Mouse (Mus musculus): ENCODE measurements around the gene Csnk1d.

Csnk1d gene

DNA sequence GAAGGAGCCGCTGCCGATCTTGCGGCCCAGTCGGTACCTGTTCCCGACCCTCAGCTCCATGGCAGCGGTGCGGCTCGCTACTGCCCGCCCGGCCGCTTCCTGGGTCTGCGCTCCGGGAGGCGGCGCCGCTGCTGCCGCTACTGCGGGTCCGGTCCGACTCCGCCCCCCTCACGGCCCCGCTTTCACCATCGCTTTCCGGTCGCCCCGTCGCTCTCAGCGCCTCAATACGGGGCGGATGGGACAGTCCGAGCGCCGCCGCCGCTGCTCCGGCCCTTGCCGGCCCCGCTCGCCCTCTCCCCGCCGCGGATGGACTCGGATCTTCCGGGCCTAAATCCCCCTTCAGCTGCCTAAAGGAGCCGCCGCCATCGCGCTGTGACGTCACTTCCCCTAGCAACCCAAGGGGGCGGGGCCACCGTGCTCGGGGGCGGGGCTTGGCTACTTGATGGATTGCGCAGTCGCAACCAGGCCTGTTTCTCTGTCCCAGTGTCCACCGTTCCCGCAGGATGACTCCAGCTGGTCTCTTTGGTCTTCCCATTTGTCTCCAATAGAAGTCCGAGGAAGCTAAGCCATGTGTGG is at the start of gene Csnk1d:
Gene Csnk1d (minus strand): TSS at position 380 of the 576 bp plus-strand sequence.
- ChIA-PET POLR2A (interaction anchor here (0.6 to 3.9 kb wide), 63 partner anchors 8 to 524 kb away, joined by 3 to 19 read pairs (median 4); partner anchors contain the start of genes Ccdc57 (in 2 of the 4), P4hb (in 2 of the 4), Pycr1 (in 2 of the 4) and Tex19.1 (in 2 of the 4)), CTCF (interaction anchor here in 1 of 4 experiments (0.6 to 1.3 kb wide), 2 partner anchors 25 to 62 kb away, joined by 3 read pairs; no protein-coding TSS in a partner anchor)

DNA sequence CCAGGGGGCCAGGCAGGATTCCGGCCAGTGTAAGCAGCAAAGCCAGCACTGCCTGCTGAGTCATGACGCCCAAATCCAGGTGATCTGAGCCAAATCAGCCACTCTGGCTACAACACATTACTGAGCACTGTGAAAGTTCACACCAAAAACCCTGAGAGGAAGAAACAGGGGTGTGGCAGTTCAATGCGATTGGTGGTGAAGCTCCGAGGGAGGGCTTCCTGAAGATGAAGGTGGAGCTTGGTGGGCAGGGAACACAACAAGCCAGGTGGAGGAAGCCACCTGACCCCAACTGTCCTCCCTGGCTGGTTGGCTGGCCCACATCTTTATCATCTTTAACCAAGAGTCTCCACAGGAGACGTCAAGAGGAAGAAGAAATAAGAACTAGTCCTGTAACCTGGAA is 48.2 kb upstream of the Csnk1d start, which contains the start of gene Cd7:
Gene Cd7 (minus strand): TSS at position 117 of the 400 bp plus-strand sequence.
- CTCF ChIA-PET = interaction anchor here (0.9 to 1.7 kb wide), 7 partner anchors 14 to 318 kb away, joined by 3 to 4 read pairs (median 4); partner anchors contain the start of gene Rac3 (in 1 of the 4)
- POLR2A ChIA-PET = interaction anchor here in 1 of 4 experiments (1.3 kb wide), 1 partner anchor 319 kb away, joined by 5 read pairs; no protein-coding TSS in a partner anchor

DNA sequence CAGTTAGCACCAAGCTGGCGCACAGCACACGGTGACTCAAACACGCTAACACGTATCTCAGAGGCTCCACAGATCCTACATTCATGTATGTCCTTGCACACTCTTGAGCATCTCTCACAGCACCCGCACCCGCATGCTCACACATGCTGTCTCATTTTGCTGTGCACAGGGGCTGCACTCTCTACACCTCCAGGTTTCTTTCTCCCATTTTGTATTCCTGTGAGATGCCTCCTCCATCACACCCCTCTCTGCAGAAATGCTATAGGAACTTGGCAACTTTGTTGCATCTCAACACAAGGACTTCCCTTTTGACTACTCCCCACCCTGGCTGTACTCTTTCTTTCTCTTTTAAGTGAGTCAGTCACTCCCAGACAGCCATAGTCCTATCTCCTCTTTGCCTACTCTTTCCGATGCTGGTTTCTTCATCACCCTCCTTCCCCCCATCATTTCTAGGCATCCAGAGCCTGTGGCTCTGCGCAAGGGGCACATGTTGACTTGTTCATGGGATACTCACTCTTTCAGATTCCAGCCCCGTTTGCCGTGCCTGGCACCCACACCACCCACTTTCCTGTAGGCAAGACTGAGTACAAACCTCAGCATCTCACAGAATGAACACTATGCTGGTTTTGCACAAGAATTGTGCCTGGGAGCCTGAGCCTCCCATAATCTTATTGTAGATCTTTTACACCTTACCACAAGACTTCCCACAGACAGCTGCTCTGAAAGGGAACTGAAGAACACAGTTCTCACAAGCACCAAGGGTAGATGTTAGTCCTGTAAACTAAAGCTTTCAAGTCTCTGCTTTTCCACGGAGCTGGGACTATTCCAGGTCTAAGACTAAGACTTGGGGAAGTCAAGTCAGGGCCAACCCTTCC is 47.5 kb upstream of the Csnk1d start:
- POLR2A ChIA-PET = interaction anchor here in 2 of 4 experiments (1.2 to 1.3 kb wide), 2 partner anchors 48 to 318 kb away, joined by 4 to 5 read pairs; partner anchors contain the start of gene Csnk1d (in 1 of the 2)
- CTCF ChIA-PET = interaction anchor here (0.9 to 1.7 kb wide), 7 partner anchors 15 to 317 kb away, joined by 3 to 4 read pairs (median 4); partner anchors contain the start of gene Rac3 (in 1 of the 4)

DNA sequence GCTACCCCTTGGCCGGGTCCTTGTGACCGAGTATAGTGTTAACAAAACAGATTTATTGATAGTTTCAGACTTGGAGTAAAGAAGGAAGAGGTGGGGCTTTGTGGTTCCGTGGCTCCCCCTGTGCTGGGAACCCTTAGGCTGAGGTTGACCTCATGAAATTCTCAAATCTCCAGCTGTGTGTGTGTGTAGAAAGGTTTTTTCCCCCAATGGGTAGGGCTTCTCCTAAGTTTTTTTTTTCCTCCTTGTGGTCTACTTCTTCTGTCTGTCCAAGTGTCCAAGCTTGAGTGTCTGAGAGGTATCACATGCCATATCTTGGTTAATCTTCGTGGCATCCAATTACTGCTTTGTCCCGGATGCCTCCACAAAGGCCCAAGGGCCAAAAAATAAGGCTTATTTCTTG is 42.0 kb upstream of the Csnk1d start:
- CTCF ChIA-PET = interaction anchor here in 2 of 4 experiments (0.6 to 1.0 kb wide), 2 partner anchors 8 to 15 kb away, joined by 4 to 5 read pairs; no protein-coding TSS in a partner anchor
- POLR2A ChIA-PET = interaction anchor here in 1 of 4 experiments (0.8 to 1.1 kb wide), 3 partner anchors 9 to 73 kb away, joined by 3 read pairs; no protein-coding TSS in a partner anchor

DNA sequence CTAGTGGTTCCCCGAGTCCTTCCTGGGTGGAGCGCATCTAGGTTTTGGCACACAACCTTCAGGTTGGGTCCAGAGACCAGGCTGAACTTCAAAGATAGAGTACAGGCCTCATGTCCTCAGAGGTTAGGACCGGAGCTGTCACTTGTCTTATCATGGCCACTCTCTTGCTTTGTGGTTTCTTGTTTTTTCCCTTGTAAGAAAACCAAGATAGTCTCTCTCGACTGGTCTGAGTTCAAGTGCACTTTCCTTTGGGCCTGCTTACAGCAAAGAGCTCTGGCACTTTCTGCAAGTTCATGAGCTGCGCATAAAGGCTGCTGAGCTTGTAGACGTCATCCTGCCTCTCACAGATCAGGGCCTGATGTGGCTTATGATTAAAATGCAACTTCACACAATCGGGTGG is 36.1 kb upstream of the Csnk1d start:
- ChIA-PET CTCF (no interaction called here), POLR2A (interaction anchor here in 1 of 4 experiments (1.0 kb wide), 1 partner anchor 153 kb away, joined by 3 read pairs; no protein-coding TSS in a partner anchor)

DNA sequence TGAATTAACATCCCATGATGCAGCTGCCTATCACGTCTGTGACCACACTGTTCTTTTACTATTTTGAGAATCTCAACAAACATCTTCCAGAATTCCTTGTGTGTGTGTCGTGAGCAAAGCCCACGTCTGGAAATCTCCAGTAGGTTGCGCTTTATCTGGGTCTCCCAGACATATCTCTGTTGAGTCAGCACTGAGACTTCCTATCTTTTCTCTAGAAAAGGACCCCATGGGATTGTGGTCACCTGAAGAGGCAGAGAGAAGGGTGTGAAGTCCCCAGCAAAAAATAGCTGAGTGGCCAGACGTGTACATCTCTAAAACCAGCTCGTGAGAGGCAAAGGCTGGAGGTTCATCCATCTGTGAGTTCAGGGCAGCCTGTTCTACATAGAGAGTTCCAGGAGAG is 33.0 kb upstream of the Csnk1d start:
- CTCF ChIA-PET = interaction anchor here in 1 of 4 experiments (1.6 kb wide), 1 partner anchor 16 kb away, joined by 4 read pairs; no protein-coding TSS in a partner anchor
- POLR2A ChIA-PET = interaction anchor here in 2 of 4 experiments (0.8 to 1.0 kb wide), 3 partner anchors 9 to 1409 kb away, joined by 3 to 9 read pairs (median 3); no protein-coding TSS in a partner anchor

DNA sequence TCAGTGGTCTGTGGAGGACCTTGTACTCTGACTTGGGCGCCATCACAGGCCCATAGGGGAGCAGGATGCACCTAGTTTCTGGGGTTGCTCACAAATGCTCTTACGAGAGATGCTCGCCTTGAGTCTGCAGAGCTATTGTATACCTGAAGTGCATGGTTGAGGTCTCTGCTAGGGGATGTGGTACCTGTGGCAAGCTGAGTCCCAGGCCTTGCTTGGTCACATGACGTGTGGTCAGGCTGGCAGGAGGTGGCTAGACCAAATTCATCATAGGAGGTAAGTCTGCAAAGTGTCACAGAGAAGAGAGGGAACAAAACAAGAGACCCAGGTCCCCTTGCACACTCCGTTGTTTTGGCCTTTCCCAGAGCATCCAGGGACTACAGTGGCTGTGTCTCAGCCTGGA is 28.4 kb upstream of the Csnk1d start:
- ChIA-PET POLR2A (no interaction called here), CTCF (interaction anchor here in 2 of 4 experiments (1.4 to 1.6 kb wide), 2 partner anchors 34 kb away, joined by 4 to 5 read pairs; no protein-coding TSS in a partner anchor)

DNA sequence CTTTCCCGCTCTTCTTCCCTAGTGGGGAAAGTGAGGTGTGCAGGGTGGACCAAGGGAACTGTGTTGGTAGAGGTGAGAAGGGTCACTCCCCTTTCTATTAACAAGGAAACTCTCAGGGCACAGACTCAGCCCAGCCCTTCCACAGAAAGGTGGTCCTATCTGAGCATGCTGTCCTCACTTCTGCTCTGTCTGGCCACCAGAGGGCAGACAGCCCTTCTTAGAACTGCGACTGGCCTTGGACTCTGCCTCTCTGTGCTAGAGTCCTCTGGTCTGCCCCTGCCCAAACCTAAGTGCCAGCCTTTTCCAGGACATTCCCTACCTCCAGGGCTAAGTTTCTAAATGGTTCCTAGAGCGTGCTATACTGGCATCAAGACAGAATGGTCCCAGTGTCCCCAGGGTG is 26.6 kb upstream of the Csnk1d start:
- ChIA-PET POLR2A (no interaction called here), CTCF (interaction anchor here in 3 of 4 experiments (0.7 to 1.7 kb wide), 5 partner anchors 23 to 30 kb away, joined by 3 to 8 read pairs (median 5); no protein-coding TSS in a partner anchor)

DNA sequence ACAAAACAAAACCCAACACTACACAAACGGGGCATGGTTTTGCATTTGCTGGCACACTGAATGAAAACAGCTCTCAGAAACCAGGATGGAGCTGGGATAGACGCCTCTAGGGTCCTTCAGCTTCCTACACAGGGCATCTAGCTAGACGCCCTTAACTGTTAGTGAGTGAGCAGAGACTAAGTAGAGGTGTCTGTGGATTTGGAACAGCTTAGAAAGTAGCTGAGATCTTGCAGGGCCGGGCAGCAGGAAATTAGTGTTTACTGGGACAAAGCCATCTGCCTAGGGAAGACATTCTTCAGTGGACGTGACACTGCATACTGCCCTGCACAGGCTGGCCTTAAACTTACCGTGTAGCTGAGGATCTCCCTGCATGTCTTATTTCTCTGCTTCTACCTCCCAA is 24.3 kb upstream of the Csnk1d start:
- ChIA-PET POLR2A (interaction anchor here in 2 of 4 experiments (0.5 to 1.9 kb wide), 3 partner anchors 25 to 426 kb away, joined by 3 to 9 read pairs (median 3); partner anchors contain the start of genes Ccdc57 (in 1 of the 2) and Csnk1d (in 1 of the 2)), CTCF (interaction anchor here in 2 of 4 experiments (0.7 to 2.2 kb wide), 4 partner anchors 14 to 109 kb away, joined by 3 to 7 read pairs (median 4); no protein-coding TSS in a partner anchor)

DNA sequence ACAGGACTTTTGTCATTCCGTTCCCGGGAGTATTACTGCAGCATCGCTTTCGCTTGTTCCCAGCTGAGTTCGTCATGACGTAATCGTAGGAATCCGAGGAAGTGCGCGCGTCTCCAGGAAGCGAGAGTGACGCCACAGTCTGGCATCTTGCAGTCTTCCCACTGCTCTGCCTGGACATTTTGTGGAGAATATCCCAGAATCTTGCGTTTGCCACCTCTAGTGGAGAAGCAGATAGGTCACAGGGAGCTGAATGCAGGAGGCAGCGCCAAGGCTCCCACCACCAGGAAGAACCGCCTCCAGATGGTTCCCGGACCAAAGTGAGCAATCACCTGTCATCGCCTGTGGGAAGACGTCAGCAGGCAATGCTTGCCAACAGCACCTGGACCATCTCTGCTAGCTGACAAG is 23.8 kb upstream of the Csnk1d start:
- POLR2A ChIA-PET = interaction anchor here in 3 of 4 experiments (0.6 to 1.9 kb wide), 7 partner anchors 24 to 908 kb away, joined by 3 to 9 read pairs (median 3); partner anchors contain the start of genes Csnk1d (in 2 of the 3) and Ccdc57 (in 1 of the 3)
- CTCF ChIA-PET = interaction anchor here in 2 of 4 experiments (0.5 to 2.2 kb wide), 6 partner anchors 10 to 110 kb away, joined by 3 to 7 read pairs (median 4); no protein-coding TSS in a partner anchor

DNA sequence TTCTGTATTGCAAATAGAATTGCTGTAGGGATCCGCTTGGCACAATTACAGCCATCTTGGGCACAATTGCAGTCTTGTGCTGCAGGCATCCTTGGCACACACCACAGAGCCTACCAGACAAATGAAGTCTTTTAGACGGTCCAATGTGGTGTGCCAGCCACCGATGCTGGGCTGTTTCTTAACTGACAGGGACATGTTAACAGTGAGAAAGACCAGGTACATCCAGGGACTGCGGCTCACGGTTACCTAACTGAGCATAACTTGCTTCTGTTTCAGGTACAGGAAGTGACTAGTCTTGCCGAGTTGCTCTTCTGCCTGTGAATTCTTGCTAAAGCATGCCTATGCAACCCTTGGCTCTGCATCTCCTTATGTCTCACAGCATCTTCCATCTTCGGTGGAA is 22.5 kb upstream of the Csnk1d start:
- POLR2A ChIA-PET = interaction anchor here in 1 of 4 experiments (1.1 kb wide), 1 partner anchor 16 kb away, joined by 4 read pairs; no protein-coding TSS in a partner anchor

DNA sequence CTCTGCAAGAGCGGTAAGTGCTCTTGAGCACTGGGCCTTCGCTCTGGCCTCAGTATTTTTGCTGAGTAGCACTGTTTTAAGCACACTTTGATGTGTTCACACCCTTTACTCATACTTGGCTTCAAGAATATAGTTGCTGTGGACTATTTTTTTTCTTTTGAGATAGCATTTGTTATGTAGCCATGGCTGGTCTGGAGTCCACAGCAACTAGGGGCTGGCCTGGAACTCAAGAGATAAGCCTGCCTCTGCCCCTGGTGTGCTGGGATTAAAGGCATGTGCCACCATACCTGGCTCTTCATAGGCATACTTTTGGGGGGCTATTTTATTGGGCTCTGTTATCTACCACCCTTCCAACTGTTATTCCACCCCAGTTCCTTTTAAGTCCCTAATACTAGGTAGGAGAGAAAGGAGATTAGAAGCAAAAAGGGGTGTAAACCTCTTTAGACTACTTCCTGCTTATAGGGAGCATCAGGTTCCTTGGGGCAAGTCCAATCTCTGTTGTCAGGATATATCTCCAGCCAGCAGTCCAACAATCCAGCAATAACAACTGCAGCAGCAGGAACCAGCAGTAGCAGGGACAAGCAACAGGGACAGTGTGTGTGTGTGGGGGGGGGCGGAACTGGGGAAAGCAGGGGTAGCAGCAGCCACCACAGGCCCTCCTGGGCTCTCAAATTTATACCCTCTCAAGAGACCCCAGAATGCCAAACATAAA is 19.1 kb upstream of the Csnk1d start:
- ChIA-PET CTCF (interaction anchor here in 1 of 4 experiments (0.6 kb wide), 1 partner anchor 25 kb away, joined by 4 read pairs; no protein-coding TSS in a partner anchor), POLR2A (no interaction called here)

More for the DNA sequence above, 22.5 kb upstream of the Csnk1d start:
- CTCF ChIA-PET = interaction anchor here in 1 of 4 experiments (1.4 kb wide), 1 partner anchor 28 kb away, joined by 6 read pairs; no protein-coding TSS in a partner anchor

DNA sequence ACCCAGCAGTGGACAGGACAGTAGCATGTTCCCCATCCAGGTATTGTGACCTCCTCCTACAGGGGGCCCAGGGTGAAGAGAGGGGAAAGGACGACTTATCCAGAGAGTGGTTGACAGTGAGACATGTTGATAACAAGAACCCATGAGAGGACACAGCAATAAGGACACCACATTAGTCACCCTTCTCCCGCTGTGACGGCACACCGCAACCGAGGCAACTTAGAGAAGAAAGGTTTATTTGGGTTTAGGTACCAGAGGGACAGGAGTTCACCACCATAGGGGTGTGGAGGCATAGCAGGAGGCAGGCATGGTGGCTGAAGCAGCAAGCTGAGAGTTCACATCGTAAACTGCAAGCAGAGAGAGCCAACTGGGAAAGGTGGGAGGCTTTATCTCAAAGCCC is 15.1 kb upstream of the Csnk1d start:
- CTCF ChIA-PET = no interaction called here
- POLR2A ChIA-PET = no interaction called here

DNA sequence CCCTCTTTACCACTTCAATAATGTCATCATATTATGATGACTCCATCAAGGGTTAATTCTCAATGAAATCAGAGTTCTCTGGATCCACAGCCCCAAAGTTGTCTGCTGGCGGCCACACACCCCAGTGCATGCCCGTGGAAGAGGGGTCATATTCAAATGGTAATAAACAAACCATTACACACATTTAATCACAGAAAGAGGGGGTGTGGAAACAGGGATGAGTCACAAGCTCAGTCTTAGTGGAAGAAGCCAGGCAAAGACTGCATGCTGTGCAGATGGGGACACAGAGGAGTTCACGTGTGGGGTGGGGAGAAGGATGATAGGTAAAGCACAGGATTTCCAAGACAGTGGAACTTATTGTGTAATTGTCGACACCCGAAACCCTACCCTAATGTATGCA is 13.2 kb upstream of the Csnk1d start:
- ChIA-PET CTCF (interaction anchor here in 1 of 4 experiments (0.9 to 1.2 kb wide), 2 partner anchors 37 to 228 kb away, joined by 3 read pairs; no protein-coding TSS in a partner anchor), POLR2A (interaction anchor here in 3 of 4 experiments (0.8 to 1.1 kb wide), 4 partner anchors 10 to 142 kb away, joined by 3 to 4 read pairs (median 3); partner anchors contain the start of genes Csnk1d (in 2 of the 3) and Tex19.1 (in 1 of the 3))

DNA sequence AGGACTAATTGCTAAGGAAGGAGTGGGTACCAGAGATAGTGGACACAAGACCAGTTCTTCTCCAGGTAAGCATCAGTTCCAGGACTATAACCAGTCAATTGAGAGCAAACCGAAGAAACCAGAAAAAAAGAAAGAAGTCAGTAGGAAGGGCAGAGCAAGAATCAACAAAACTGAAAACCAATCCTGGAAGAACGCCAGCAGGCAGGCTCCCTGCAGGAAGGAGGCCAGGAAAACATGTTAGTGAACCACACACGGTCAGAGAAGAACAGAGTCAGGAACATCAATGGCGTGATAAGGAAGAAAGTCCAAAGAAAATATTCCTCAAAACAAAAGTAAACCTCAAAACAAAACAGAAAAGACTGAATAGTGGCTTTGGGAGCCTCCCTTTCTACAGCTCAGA is 10.8 kb upstream of the Csnk1d start:
- ChIA-PET POLR2A (interaction anchor here in 2 of 4 experiments (0.5 to 3.8 kb wide), 7 partner anchors 11 to 565 kb away, joined by 3 to 18 read pairs (median 4); partner anchors contain the start of genes Csnk1d (in 2 of the 2) and P4hb (in 1 of the 2)), CTCF (no interaction called here)

DNA sequence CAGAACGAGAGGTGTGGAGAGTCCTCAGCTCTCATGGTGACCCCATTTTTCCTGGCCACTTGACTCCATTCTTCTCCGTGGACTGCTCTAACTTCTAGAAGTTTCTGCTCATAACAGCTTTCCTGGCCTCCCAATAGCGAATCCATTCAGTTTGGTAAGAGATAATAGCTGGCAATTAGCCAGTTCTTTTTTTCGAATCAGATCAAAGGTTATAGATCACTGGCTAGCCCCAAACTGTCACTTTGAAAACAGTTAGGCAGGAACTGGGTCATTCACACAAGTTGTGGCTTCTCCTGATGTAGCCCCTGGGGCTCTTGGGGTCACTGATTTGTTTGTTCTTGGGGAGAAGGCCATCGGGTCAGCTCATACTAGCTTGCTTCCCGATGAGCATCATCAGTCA is 3.6 kb upstream of the Csnk1d start:
- CTCF ChIA-PET = interaction anchor here in 1 of 4 experiments (0.5 to 1.0 kb wide), 2 partner anchors 59 to 581 kb away, joined by 3 to 6 read pairs; no protein-coding TSS in a partner anchor
- POLR2A ChIA-PET = interaction anchor here in 3 of 4 experiments (0.6 to 1.3 kb wide), 7 partner anchors 9 to 360 kb away, joined by 3 to 4 read pairs (median 3); no protein-coding TSS in a partner anchor

DNA sequence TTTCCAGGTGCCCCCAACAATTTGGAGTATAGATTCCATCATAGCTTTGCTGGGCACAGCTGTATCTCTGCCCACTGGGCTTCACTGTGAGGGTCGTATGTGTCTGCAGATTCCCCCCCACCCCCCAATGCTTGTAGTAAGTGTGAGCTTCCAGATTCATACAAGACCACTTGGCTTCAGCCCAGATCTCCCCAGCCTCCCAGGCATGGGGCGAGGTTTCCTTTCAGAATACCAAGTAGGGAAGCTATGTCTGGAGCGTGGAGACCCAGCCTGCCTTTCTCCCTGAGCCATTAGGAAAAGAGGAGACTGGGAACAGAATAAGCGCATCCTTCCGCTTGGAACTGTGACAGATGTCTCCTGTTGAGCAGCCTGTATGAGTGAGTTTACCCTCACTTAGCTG is 2.5 kb upstream of the Csnk1d start:
- CTCF ChIA-PET = no interaction called here
- POLR2A ChIA-PET = interaction anchor here in 1 of 4 experiments (1.2 kb wide), 1 partner anchor 13 kb away, joined by 3 read pairs; no protein-coding TSS in a partner anchor
